Mouse (Mus musculus) bone marrow macrophage, adult 2 months (primary cell): Measurements from ENCODE around the gene Ptgds.

Experiments
- CTCF ChIP-seq: IDR thresholded peaks from 2 replicates; pipeline ENCODE4 v1.5.1; 2012; ENCODE audit warnings: low read depth, mild to moderate bottlenecking, low read length, moderate library complexity
- POLR2A ChIP-seq: IDR thresholded peaks from 2 replicates; pipeline ENCODE4 v1.6.1; 2012; ENCODE audit warnings: mild to moderate bottlenecking, low read depth, low read length, borderline replicate concordance

DNA sequence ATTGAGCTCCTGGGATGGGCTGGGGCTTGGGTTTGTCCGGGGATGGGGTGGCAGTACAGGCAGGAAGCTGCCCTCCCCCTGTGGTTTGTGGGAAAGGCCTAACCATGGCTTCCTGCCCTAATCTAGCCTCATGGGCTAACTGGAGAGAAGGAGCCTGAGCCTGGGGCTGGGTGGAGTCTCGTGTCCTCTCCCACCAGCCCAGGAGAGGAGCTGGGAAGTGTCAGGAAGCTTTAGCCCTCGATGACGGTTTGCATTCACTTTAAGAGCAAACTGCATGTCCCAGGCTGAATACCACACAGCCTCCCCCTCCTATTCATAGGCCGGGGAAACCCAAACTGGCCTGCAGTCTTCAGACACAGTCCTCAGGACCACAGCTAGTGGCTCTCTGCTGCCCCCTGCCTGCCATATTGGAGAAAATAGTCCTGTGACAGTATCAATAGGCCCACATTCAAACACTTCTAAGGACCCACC is 43.1 kb downstream of the Ptgds start:
- TF ChIP-seq CTCF = peak; percentile 83
- no peak for TF ChIP-seq POLR2A
